Mouse (Mus musculus) bone marrow macrophage, adult 2 months (primary cell): ENCODE results near the gene Mtmr11.

Source experiments
- CTCF ChIP-seq: IDR thresholded peaks from 2 replicates; pipeline ENCODE4 v1.5.1; 2012; ENCODE audit warnings: low read depth, mild to moderate bottlenecking, low read length, moderate library complexity
- POLR2A ChIP-seq: IDR thresholded peaks from 2 replicates; pipeline ENCODE4 v1.6.1; 2012; ENCODE audit warnings: mild to moderate bottlenecking, low read depth, low read length, borderline replicate concordance

DNA sequence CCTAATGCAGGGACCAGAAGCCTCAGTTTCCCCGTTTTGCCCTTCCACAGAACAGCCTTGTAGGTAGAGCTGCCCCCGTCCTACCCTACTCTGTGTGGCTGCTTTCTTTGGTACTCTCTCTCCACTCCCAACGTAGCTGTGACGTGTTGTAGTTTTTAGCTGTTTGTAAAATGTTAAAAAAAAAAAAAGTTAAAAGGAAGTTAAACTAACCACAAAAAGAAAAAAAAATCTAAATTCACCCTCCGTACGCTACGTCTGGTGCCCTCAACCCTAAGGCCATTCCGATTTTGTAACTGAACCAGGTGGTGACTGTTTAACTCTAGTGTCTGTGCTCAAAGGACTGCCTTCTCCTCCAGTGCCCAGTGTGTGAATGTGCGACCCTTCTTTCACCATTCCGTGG lies 33.2 kb downstream of the Mtmr11 start:
- no peak for TF ChIP-seq CTCF
- TF ChIP-seq POLR2A = no peak
